Mouse (Mus musculus): ENCODE results near the gene Micu1.

DNA sequence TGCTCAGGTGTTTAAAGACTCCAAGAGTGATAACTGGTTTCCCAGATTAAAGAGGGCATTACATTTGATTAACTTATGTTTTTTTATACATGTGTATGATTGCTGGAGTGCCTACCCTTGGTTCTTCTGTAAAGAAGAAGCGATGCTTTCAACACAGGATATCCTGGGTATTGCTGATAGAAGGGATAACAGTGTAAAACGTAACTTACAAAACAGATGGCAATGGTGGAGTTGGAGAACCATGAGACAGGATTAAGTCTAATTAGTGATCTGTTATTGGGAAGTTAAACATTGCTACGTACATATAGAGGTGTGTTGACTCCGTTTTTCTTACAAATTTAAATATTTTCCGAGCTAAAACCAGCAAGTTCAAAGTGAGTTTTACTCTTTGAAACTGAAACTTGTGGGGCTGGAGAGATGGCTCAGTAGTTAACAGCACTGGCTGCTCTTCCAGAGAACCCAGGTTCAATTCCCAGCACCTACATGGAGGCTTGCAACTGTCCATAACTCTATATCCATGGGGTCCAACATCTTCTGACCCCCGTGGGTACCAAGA lies 4.8 kb downstream of the Micu1 start:
- TF ChIP-seq ZC3H11A (IDR thresholded peaks at IDR 0.05; ENCODE audit: borderline replicate concordance, low read depth, low read length) (no peak), CHD2 (IDR thresholded peaks at IDR 0.05; ENCODE audit: low read depth, low read length) (no peak), HCFC1 (IDR thresholded peaks at IDR 0.05; ENCODE audit: borderline replicate concordance, insufficient read depth, low read length) (no peak)
